Mouse (Mus musculus) liver, embryonic 13.5 days (tissue): ENCODE results near the gene B430305J03Rik. TPM values are rescaled to one million over a fixed set of nuclear protein-coding genes. Genes with fewer than 3 reads are reported as not detected.

Experiments
- ATAC-seq: fragments of 200-750 bp; cut with Nextera tagmentation; 2 replicates; pipeline ENCODE4 v1.8.0; 2017; ENCODE audit warnings: low read depth, mild to moderate bottlenecking, moderate number of reproducible peaks, moderate library complexity
- DNase-seq: peaks from one replicate; pipeline ENCODE4 v3.0.0; 2022
- H3K27ac ChIP-seq: fragments of 300-500 bp; sonication (generic); 2 replicates; pipeline ENCODE4 v1.5.1; 2015; ENCODE audit warnings: moderate library complexity, mild to moderate bottlenecking, inconsistent platforms
- H3K27me3 ChIP-seq: fragments of 300-500 bp; sonication (generic); 2 replicates; pipeline ENCODE4 v1.6.1; 2015; ENCODE audit warnings: mild to moderate bottlenecking, inconsistent platforms
- H3K36me3 ChIP-seq: fragments of 300-500 bp; sonication (generic); 2 replicates; pipeline ENCODE4 v1.6.1; 2015; ENCODE audit warnings: mild to moderate bottlenecking, inconsistent platforms
- H3K4me1 ChIP-seq: fragments of 300-500 bp; sonication (generic); replicated peaks from 2 replicates; pipeline ENCODE4 v1.6.1; 2015; ENCODE audit warnings: inconsistent platforms
- H3K4me2 ChIP-seq: fragments of 300-500 bp; sonication (generic); 2 replicates; pipeline ENCODE4 v1.6.1; 2015; ENCODE audit warnings: inconsistent platforms, mild to moderate bottlenecking, moderate library complexity
- H3K4me3 ChIP-seq: fragments of 300-500 bp; sonication (generic); replicated peaks from 2 replicates; pipeline ENCODE4 v1.5.1; 2015; ENCODE audit warnings: mild to moderate bottlenecking, inconsistent platforms
- H3K9ac ChIP-seq: fragments of 300-500 bp; sonication (generic); 2 replicates; pipeline ENCODE4 v1.6.1; 2015; ENCODE audit warnings: mild to moderate bottlenecking, inconsistent platforms
- H3K9me3 ChIP-seq: fragments of 300-500 bp; sonication (generic); replicated peaks from 2 replicates; pipeline ENCODE4 v1.6.1; 2016; ENCODE audit warnings: inconsistent platforms
- WGBS: fragments of 180-500 bp; shearing (Covaris S2); methylation state at CpG from one replicate; pipeline ENCODE4 v1.1.7; 2015; ENCODE audit not compliant: insufficient replicate concordance; 5-methylcytosine and 5-hydroxymethylcytosine counted together
- polyA plus RNA-seq: library from polyadenylated mRNA; unstranded; fragments of >200 nt; fragmentation: Nextera tagmentation; extraction: Ambion mirVana; gene quantifications from 2 replicates; pipeline ENCODE4 v1.2.1, GENCODE M21; 2015

B430305J03Rik gene
- polyA plus RNA-seq, 1 experiment from 2014 or later: not detected

- no peaks in the 10 kb centered on the region for H3K9me3 ChIP-seq
- no peaks in the 10 kb centered on the region for H3K36me3 ChIP-seq
- peaks cover 55% of the 10 kb centered on the region for H3K4me1 ChIP-seq
- H3K27ac ChIP-seq: peak overlapping the region; percentile 63; the same call in 1 of the 2 replicates
- ATAC-seq (peak; percentile 6; the same call in 1 of the 2 replicates), DNase-seq (peak; percentile 38)
- no peaks in the 10 kb centered on the region for H3K27me3 ChIP-seq
- under 1% methylated on average over 68 of the region's 68 CpGs for WGBS
- H3K4me2 ChIP-seq: peak overlapping the region; percentile 98
- peak overlapping the region; percentile 81 for H3K4me3 ChIP-seq
- H3K9ac ChIP-seq: peak overlapping the region; percentile 82
These were observed 573 bp downstream of the B430305J03Rik start for GRCm38 (mm10) chr3:61364978-61365778.

- ATAC-seq: peak; percentile 33
- H3K27ac ChIP-seq: peak overlapping the region; percentile 63
These were observed 1.1 kb downstream of the B430305J03Rik start for GRCm38 (mm10) chr3:61364661-61364977.

GRCm38 (mm10) chr3:61363989-61364660 lies 1.6 kb downstream of the B430305J03Rik start:
- H3K36me3 ChIP-seq: no peaks in the 10 kb centered on the region
- DNase-seq (peak; percentile 84), ATAC-seq (peak; percentile 88)
- H3K9ac ChIP-seq: peak overlapping the region; percentile 82
- no peaks in the 10 kb centered on the region for H3K27me3 ChIP-seq
- H3K4me3 ChIP-seq: peak overlapping the region; percentile 81
- H3K27ac ChIP-seq: peak overlapping the region; percentile 86
- H3K4me1 ChIP-seq: peaks cover 55% of the 10 kb centered on the region
- WGBS: under 1% methylated on average over 51 of the region's 51 CpGs
- peak overlapping the region; percentile 98 for H3K4me2 ChIP-seq
- H3K9me3 ChIP-seq: no peaks in the 10 kb centered on the region

More at GRCm38 (mm10) chr3:61364661-61364977, 1.1 kb downstream of the B430305J03Rik start:
- WGBS: under 1% methylated on average over 31 of the region's 33 CpGs
- H3K36me3 ChIP-seq: no peaks in the 10 kb centered on the region
- no peaks in the 10 kb centered on the region for H3K9me3 ChIP-seq
- no peaks in the 10 kb centered on the region for H3K27me3 ChIP-seq
- peak overlapping the region; percentile 98 for H3K4me2 ChIP-seq
- peak overlapping the region; percentile 82 for H3K9ac ChIP-seq
- peaks cover 55% of the 10 kb centered on the region for H3K4me1 ChIP-seq
- DNase-seq: no peak
- peak overlapping the region; percentile 81 for H3K4me3 ChIP-seq

GRCm38 (mm10) chr3:61363161-61363988 lies 2.4 kb downstream of the B430305J03Rik start:
- DNase-seq: peak; percentile 79
- H3K27me3 ChIP-seq: no peaks in the 10 kb centered on the region

GRCm38 (mm10) chr3:61362821-61363160 lies 3.0 kb downstream of the B430305J03Rik start:
- Histone ChIP-seq H3K4me3 (peak overlapping the region; percentile 81), H3K27ac (peak overlapping the region; percentile 41; the same call in 1 of the 2 replicates), H3K27me3 (no peaks in the 10 kb centered on the region), H3K9ac (peak overlapping the region; percentile 73), H3K4me1 (peaks cover 44% of the 10 kb centered on the region), H3K36me3 (no peaks in the 10 kb centered on the region), H3K9me3 (no peaks in the 10 kb centered on the region), H3K4me2 (peak overlapping the region; percentile 98)
- WGBS: 6% methylated on average over 9 of the region's 9 CpGs
- DNase-seq (no peak), ATAC-seq (no peak)

More at GRCm38 (mm10) chr3:61363161-61363988, 2.4 kb downstream of the B430305J03Rik start:
- Histone ChIP-seq H3K4me3 (peak overlapping the region; percentile 81), H3K9ac (peak overlapping the region; percentile 73), H3K27ac (peak overlapping the region; percentile 86; the same call in 1 of the 2 replicates), H3K4me2 (peak overlapping the region; percentile 98), H3K4me1 (peaks cover 50% of the 10 kb centered on the region), H3K9me3 (no peaks in the 10 kb centered on the region), H3K36me3 (no peaks in the 10 kb centered on the region)
- WGBS: under 1% methylated on average over 30 of the region's 30 CpGs
- peak; percentile 81 for ATAC-seq

- no peaks in the 10 kb centered on the region for H3K27me3 ChIP-seq
- no peak for DNase-seq
- H3K4me2 ChIP-seq: no peak within 1 kb of the TSS
- 79% methylated on average over 1 of the region's 1 CpGs for WGBS
- no peak within 1 kb of the TSS for H3K4me3 ChIP-seq
- no peak within 1 kb of the TSS for H3K27ac ChIP-seq
- ATAC-seq: no peak
- no peaks in the 10 kb centered on the region for H3K36me3 ChIP-seq
- H3K9ac ChIP-seq: no peak within 1 kb of the TSS
- peaks cover 36% of the 10 kb centered on the region for H3K4me1 ChIP-seq
- no peaks in the 10 kb centered on the region for H3K9me3 ChIP-seq
These were observed 4.4 kb downstream of the B430305J03Rik start, which contains the start of gene Rap2b for GRCm38 (mm10) chr3:61361338-61361737. Rap2b (plus strand) TSS chr3:61361638.

GRCm38 (mm10) chr3:61358756-61359293 lies 6.9 kb downstream of the B430305J03Rik start:
- Histone ChIP-seq H3K4me2 (no peak overlapping the region), H3K36me3 (no peaks in the 10 kb centered on the region), H3K27ac (no peak overlapping the region), H3K9ac (no peak overlapping the region), H3K27me3 (no peaks in the 10 kb centered on the region), H3K4me1 (peaks cover 13% of the 10 kb centered on the region), H3K9me3 (no peaks in the 10 kb centered on the region), H3K4me3 (no peak overlapping the region)
- WGBS: 19% methylated on average over 7 of the region's 7 CpGs
- ATAC-seq (no peak), DNase-seq (no peak)

- 52% methylated on average over 6 of the region's 6 CpGs for WGBS
- no peaks in the 10 kb centered on the region for H3K36me3 ChIP-seq
- no peaks in the 10 kb centered on the region for H3K27me3 ChIP-seq
- H3K4me2 ChIP-seq: no peak overlapping the region
- H3K9ac ChIP-seq: no peak overlapping the region
- no peak overlapping the region for H3K4me3 ChIP-seq
- peaks cover 6% of the 10 kb centered on the region for H3K4me1 ChIP-seq
- ATAC-seq (no peak), DNase-seq (no peak)
- H3K27ac ChIP-seq: no peak overlapping the region
- no peaks in the 10 kb centered on the region for H3K9me3 ChIP-seq
These were observed 7.6 kb downstream of the B430305J03Rik start for GRCm38 (mm10) chr3:61358107-61358506.

GRCm38 (mm10) chr3:61355464-61355863 lies 10.3 kb downstream of the B430305J03Rik start:
- H3K27ac ChIP-seq: no peak overlapping the region
- no peak overlapping the region for H3K4me2 ChIP-seq
- H3K36me3 ChIP-seq: no peaks in the 10 kb centered on the region
- WGBS: 29% methylated on average over 1 of the region's 1 CpGs
- no peak overlapping the region for H3K9ac ChIP-seq
- no peaks in the 10 kb centered on the region for H3K9me3 ChIP-seq
- H3K4me3 ChIP-seq: no peak overlapping the region
- no peak for ATAC-seq
- DNase-seq: no peak
- H3K27me3 ChIP-seq: no peaks in the 10 kb centered on the region
- H3K4me1 ChIP-seq: no peaks in the 10 kb centered on the region

GRCm38 (mm10) chr3:61349433-61349832 lies 16.3 kb downstream of the B430305J03Rik start:
- H3K27ac ChIP-seq: no peak overlapping the region
- WGBS: 48% methylated on average over 1 of the region's 1 CpGs

More at GRCm38 (mm10) chr3:61349433-61349832, 16.3 kb downstream of the B430305J03Rik start:
- Histone ChIP-seq H3K4me3 (no peak overlapping the region), H3K9ac (no peak overlapping the region), H3K9me3 (no peaks in the 10 kb centered on the region), H3K36me3 (no peaks in the 10 kb centered on the region), H3K4me1 (no peaks in the 10 kb centered on the region), H3K4me2 (no peak overlapping the region), H3K27me3 (no peaks in the 10 kb centered on the region)
- no peak for ATAC-seq
- no peak for DNase-seq
